Mouse (Mus musculus): ENCODE data around the gene Pf4.
"Not testable (repeated sequence)": the region's sequence is repeated elsewhere in the genome, so short reads cannot be mapped to it uniquely, and the experiment has no call there.

The Pf4 gene

GRCm38 (mm10) chr5:90789306-90790073, 17.3 kb downstream of the Pf4 start:
- no peak for DNase-seq

- DNase-seq, result no peak
Observed at GRCm38 (mm10) chr5:90790074-90790502, 17.9 kb downstream of the Pf4 start.

- no peak for DNase-seq
Observed at GRCm38 (mm10) chr5:90794195-90794625, 22.0 kb downstream of the Pf4 start, which contains the start of gene Cxcl15. Gene Cxcl15 (plus strand): TSS chr5:90794534.

- DNase-seq, result not testable (repeated sequence)
Observed at GRCm38 (mm10) chr5:90795392-90795791, 23.2 kb downstream of the Pf4 start.

GRCm38 (mm10) chr5:90804574-90804973, 32.3 kb downstream of the Pf4 start:
- no peak for DNase-seq

GRCm38 (mm10) chr5:90806050-90806449, 33.8 kb downstream of the Pf4 start:
- DNase-seq, result no peak

- no peak for DNase-seq
Observed at GRCm38 (mm10) chr5:90807176-90807950, 35.1 kb downstream of the Pf4 start.

- DNase-seq, result no peak
Observed at GRCm38 (mm10) chr5:90819756-90820155, 47.5 kb downstream of the Pf4 start.

Measured in cerebellum, adult 11 months (tissue).